Mouse (Mus musculus) neural tube, embryonic 14.5 days (tissue): ENCODE results near the gene Hbq1b. TPM values are rescaled to one million over a fixed set of nuclear protein-coding genes. Genes with fewer than 3 reads are reported as not detected.

Source experiments
- ATAC-seq: fragments of 200-750 bp; cut with Nextera tagmentation; 2 replicates; pipeline ENCODE4 v1.8.0; 2017; ENCODE audit warnings: low read depth, mild to moderate bottlenecking, moderate TSS enrichment, moderate library complexity
- H3K27ac ChIP-seq: fragments of 300-500 bp; sonication (generic); 2 replicates; pipeline ENCODE4 v1.5.1; 2014; ENCODE audit warnings: low read depth, mild to moderate bottlenecking, control low read depth, low read length, moderate library complexity, mixed read lengths
- H3K27me3 ChIP-seq: fragments of 300-500 bp; sonication (generic); 2 replicates; pipeline ENCODE4 v1.6.1; 2014; ENCODE audit warnings: low read length; ENCODE audit not compliant: control insufficient read depth, insufficient read depth
- H3K36me3 ChIP-seq: fragments of 300-500 bp; sonication (generic); 2 replicates; pipeline ENCODE4 v1.6.1; 2014; ENCODE audit warnings: low read length, mixed read lengths; ENCODE audit not compliant: control insufficient read depth, insufficient read depth
- H3K4me1 ChIP-seq: fragments of 300-500 bp; sonication (generic); 2 replicates; pipeline ENCODE4 v1.6.1; 2014; ENCODE audit warnings: low read length; ENCODE audit not compliant: control insufficient read depth, insufficient read depth
- H3K4me2 ChIP-seq: fragments of 300-500 bp; sonication (generic); 2 replicates; pipeline ENCODE4 v1.6.1; 2014; ENCODE audit warnings: mild to moderate bottlenecking, low read depth, low read length, control low read depth
- H3K4me3 ChIP-seq: fragments of 300-500 bp; sonication (generic); 2 replicates; pipeline ENCODE4 v1.5.1; 2014; ENCODE audit warnings: low read depth, low read length, control low read depth, mixed read lengths
- H3K9ac ChIP-seq: fragments of 300-500 bp; sonication (generic); replicated peaks from 2 replicates; pipeline ENCODE4 v1.6.1; 2014; ENCODE audit warnings: low read depth, mild to moderate bottlenecking, control low read depth, low read length, mixed read lengths
- H3K9me3 ChIP-seq: fragments of 300-500 bp; sonication (generic); 2 replicates; pipeline ENCODE4 v1.6.1; 2016; ENCODE audit warnings: low read length; ENCODE audit not compliant: control insufficient read depth
- WGBS: fragments of 180-500 bp; shearing (Covaris S2); extraction: QIAGEN DNeasy Blood & Tissue Kit; methylation state at CpG from one replicate; pipeline ENCODE4 v1.1.7; 2014; 5-methylcytosine and 5-hydroxymethylcytosine counted together
- polyA plus RNA-seq: library from polyadenylated mRNA; unstranded; fragments of >200 nt; fragmentation: Nextera tagmentation; extraction: Ambion mirVana; gene quantifications from 2 replicates; pipeline ENCODE4 v1.2.1, GENCODE M21; 2014

Hbq1b gene
- polyA plus RNA-seq, 1 experiment from 2014 or later: 0.96 TPM

GRCm38 (mm10) chr11:32301506-32301905, 14.7 kb downstream of the Hbq1b start:
- H3K4me3 ChIP-seq: no peak overlapping the region
- no peak for ATAC-seq
- no peaks in the 10 kb centered on the region for H3K36me3 ChIP-seq
- no peak overlapping the region for H3K4me2 ChIP-seq
- no peak overlapping the region for H3K27ac ChIP-seq
- no peaks in the 10 kb centered on the region for H3K9me3 ChIP-seq
- no peaks in the 10 kb centered on the region for H3K4me1 ChIP-seq
- no peaks in the 10 kb centered on the region for H3K27me3 ChIP-seq
- 91% methylated on average over 1 of the region's 1 CpGs for WGBS
- no peak overlapping the region for H3K9ac ChIP-seq

DNA sequence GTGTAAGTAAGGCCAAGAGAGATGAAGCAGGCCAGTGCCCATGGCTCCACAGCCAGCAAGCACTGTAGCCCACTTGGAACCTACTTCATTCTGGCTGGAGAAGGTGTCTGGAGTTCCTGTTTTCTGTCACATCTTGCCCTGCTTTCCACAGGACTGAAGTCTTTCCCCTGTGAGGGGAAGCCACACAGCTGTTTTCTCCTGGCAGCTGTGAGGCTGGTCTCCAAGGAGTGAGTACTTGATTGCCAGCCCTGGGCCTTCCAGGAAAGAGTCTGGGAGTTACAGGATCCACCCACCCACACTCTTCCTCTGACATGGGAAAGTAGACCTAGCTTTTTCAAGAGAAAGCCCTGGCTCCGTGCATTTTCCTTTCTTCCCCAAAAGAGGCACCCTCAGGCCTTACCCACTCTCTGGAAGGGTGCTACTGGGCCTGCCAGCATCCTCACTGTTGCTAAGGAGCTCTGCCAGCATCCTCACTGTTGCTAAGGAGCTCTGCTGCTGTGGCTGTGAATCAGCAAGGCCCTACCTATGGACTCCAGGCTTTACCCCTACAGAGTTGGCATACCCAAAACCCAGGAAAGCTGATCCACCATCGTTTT, 16.2 kb downstream of the Hbq1b start:
- no peak overlapping the region for H3K27ac ChIP-seq

DNA sequence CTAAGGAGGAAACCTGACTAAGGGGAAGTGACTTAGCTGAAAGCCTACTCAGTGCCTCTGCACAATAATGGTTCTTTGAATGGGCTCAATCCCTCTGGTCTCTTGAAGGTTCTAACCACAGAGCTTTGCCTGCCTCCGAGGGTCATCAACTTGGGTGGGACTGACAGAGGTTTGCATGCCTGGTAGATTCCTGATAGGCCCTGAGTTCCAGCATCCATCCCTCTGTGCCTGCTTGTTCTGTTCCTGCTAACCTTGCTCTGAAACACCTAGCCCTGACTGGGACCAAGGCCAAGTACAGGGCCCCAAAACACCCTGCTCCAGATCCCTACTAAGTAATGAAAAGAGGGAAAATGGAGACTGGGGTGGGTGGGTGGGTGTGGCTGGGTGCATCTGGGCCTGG, 16.7 kb downstream of the Hbq1b start:
- H3K9ac ChIP-seq: no peak overlapping the region
- WGBS: 77% methylated on average over 1 of the region's 1 CpGs
- H3K4me3 ChIP-seq: no peak overlapping the region
- H3K36me3 ChIP-seq: no peaks in the 10 kb centered on the region
- H3K4me2 ChIP-seq: no peak overlapping the region
- H3K27me3 ChIP-seq: no peaks in the 10 kb centered on the region
- no peaks in the 10 kb centered on the region for H3K9me3 ChIP-seq
- H3K4me1 ChIP-seq: no peaks in the 10 kb centered on the region
- no peak overlapping the region for H3K27ac ChIP-seq
- no peak for ATAC-seq

More for the DNA sequence above, 16.2 kb downstream of the Hbq1b start:
- no peak for ATAC-seq
- 53% methylated on average over 2 of the region's 2 CpGs for WGBS
- H3K9me3 ChIP-seq: no peaks in the 10 kb centered on the region
- no peak overlapping the region for H3K4me2 ChIP-seq
- H3K4me1 ChIP-seq: no peaks in the 10 kb centered on the region
- no peaks in the 10 kb centered on the region for H3K36me3 ChIP-seq
- H3K27me3 ChIP-seq: no peaks in the 10 kb centered on the region
- no peak overlapping the region for H3K9ac ChIP-seq
- no peak overlapping the region for H3K4me3 ChIP-seq

DNA sequence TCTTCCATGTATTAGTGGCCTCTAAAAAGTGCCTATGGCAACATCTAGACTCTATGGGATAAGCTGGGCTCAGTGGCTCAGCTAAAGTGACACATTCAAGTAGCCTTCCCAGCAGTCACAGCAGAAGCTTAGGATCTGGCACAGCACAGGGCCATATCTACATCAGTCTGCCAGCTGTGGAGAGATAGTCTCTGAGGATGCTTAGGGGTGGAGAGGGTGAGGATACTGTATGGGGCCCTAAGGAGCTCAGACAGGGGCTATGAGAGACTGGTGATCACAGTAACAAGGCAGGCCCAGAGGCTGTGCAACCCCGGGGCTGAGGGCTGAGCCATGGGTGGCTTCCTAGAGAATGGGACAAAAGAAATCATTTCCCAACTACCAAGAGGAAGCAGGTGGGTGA, 20.2 kb downstream of the Hbq1b start:
- H3K27ac ChIP-seq: no peak overlapping the region
- H3K4me2 ChIP-seq: no peak overlapping the region
- no peak overlapping the region for H3K9ac ChIP-seq
- no peaks in the 10 kb centered on the region for H3K27me3 ChIP-seq
- no peaks in the 10 kb centered on the region for H3K9me3 ChIP-seq
- no peaks in the 10 kb centered on the region for H3K4me1 ChIP-seq
- no peak overlapping the region for H3K4me3 ChIP-seq
- 88% methylated on average over 1 of the region's 1 CpGs for WGBS
- ATAC-seq: no peak
- no peaks in the 10 kb centered on the region for H3K36me3 ChIP-seq

- no peak overlapping the region for H3K9ac ChIP-seq
- WGBS: 44% methylated on average over 4 of the region's 4 CpGs
- no peaks in the 10 kb centered on the region for H3K27me3 ChIP-seq
- no peak overlapping the region for H3K27ac ChIP-seq
- no peaks in the 10 kb centered on the region for H3K9me3 ChIP-seq
- no peak overlapping the region for H3K4me3 ChIP-seq
- H3K4me1 ChIP-seq: no peaks in the 10 kb centered on the region
- no peak overlapping the region for H3K4me2 ChIP-seq
- H3K36me3 ChIP-seq: no peaks in the 10 kb centered on the region
- no peak for ATAC-seq
Measured at GRCm38 (mm10) chr11:32309446-32309845, 22.7 kb downstream of the Hbq1b start.

DNA sequence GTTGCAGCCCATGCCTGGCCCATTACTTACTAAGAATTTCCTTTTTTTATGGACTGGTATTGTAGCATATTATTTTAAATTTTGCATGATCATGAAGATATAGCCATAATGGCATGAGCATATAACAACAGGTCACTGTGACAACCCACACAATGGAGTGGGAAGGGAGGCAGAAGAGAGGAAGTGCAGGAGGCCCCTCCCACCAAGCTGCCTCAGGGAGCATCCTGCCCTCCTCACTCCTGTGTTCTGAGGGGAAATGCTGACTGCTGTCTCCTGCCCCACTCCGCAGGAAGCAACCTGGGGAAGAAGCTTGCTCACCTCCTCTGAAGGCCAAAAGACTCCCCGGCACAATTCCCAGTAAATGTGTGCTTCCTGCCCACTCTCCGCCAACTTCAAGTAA, 23.2 kb downstream of the Hbq1b start:
- Histone ChIP-seq H3K27me3 (no peaks in the 10 kb centered on the region), H3K4me2 (no peak overlapping the region), H3K27ac (no peak overlapping the region), H3K36me3 (no peaks in the 10 kb centered on the region), H3K9ac (no peak overlapping the region), H3K9me3 (no peaks in the 10 kb centered on the region), H3K4me1 (no peaks in the 10 kb centered on the region), H3K4me3 (no peak overlapping the region)
- ATAC-seq: no peak
- 86% methylated on average over 3 of the region's 3 CpGs for WGBS

DNA sequence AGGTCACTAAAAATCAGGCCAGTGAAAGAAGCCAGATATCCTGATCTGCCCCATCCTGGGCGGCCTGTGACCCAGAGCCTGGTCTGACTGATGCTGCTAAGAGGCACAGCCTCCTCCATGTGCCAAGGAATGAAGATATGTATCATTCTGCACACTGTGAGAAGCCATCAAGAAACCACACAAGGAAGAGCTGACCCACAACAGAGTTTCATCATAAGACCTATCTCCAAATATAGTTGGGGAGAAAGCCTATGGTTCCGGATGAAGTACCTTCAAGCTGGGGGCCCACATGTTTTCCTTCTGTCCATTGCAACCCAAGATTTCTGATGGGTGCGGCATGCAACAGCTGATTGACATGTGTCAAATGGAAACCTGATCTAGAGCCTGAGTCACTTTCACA, 29.2 kb downstream of the Hbq1b start:
- WGBS: 87% methylated on average over 3 of the region's 3 CpGs
- H3K9me3 ChIP-seq: no peaks in the 10 kb centered on the region
- no peak for ATAC-seq
- H3K36me3 ChIP-seq: no peaks in the 10 kb centered on the region
- H3K4me3 ChIP-seq: no peak overlapping the region
- H3K9ac ChIP-seq: no peak overlapping the region
- H3K27ac ChIP-seq: no peak overlapping the region
- H3K4me1 ChIP-seq: no peaks in the 10 kb centered on the region
- no peaks in the 10 kb centered on the region for H3K27me3 ChIP-seq
- H3K4me2 ChIP-seq: no peak overlapping the region

- Histone ChIP-seq H3K9me3 (no peaks in the 10 kb centered on the region), H3K36me3 (no peaks in the 10 kb centered on the region), H3K27me3 (no peaks in the 10 kb centered on the region), H3K27ac (no peak overlapping the region), H3K4me2 (no peak overlapping the region), H3K9ac (no peak overlapping the region), H3K4me3 (no peak overlapping the region), H3K4me1 (no peaks in the 10 kb centered on the region)
- ATAC-seq: no peak
- WGBS: 70% methylated on average over 11 of the region's 11 CpGs
Measured at GRCm38 (mm10) chr11:32320507-32321195, 33.9 kb downstream of the Hbq1b start.

DNA sequence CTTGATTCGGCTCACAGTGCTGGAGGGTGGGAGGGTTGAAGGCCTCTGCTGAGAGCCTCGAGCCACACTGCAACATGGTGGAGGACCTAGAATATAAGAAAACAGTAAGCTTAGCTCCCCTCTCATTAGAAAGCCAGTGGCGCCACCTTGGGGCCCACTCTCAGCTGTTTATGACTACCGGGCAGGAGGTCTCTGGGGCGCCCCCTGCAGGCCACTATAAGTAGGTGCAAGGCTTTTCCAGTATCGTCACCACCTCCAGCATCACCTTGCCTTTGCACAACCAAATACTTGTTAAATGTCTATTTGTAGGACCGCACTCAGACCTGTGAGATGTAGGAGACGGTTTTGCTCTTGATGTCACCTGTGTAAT, 34.4 kb downstream of the Hbq1b start:
- ATAC-seq: no peak
- H3K27ac ChIP-seq: no peak overlapping the region
- WGBS: 45% methylated on average over 8 of the region's 8 CpGs
- no peaks in the 10 kb centered on the region for H3K9me3 ChIP-seq
- no peak overlapping the region for H3K4me3 ChIP-seq
- no peaks in the 10 kb centered on the region for H3K27me3 ChIP-seq
- H3K36me3 ChIP-seq: no peaks in the 10 kb centered on the region
- H3K4me1 ChIP-seq: no peaks in the 10 kb centered on the region
- H3K4me2 ChIP-seq: no peak overlapping the region
- no peak overlapping the region for H3K9ac ChIP-seq
